Mouse (Mus musculus) limb, embryonic 12.5 days (tissue): ENCODE data around the gene Slc32a1. TPM values are rescaled to one million over a fixed set of nuclear protein-coding genes. Genes with fewer than 3 reads are reported as not detected.
A peak's percentile ranks its signal among the peaks of the same experiment; 100 is the strongest.

Experiments
- ATAC-seq: fragments of 200-750 bp; cut with Nextera tagmentation; 2 replicates; pipeline ENCODE4 v1.8.0; 2017; ENCODE audit warnings: low read depth, moderate TSS enrichment; ENCODE audit not compliant: insufficient number of reproducible peaks, insufficient read depth, low FRiP score, low TSS enrichment
- H3K27ac ChIP-seq: fragments of 300-500 bp; sonication (generic); 2 replicates; pipeline ENCODE4 v1.5.1; 2016; ENCODE audit warnings: mild to moderate bottlenecking, moderate library complexity
- H3K27me3 ChIP-seq: fragments of 300-500 bp; sonication (generic); 2 replicates; pipeline ENCODE4 v1.6.1; 2016; ENCODE audit warnings: mild to moderate bottlenecking, moderate library complexity
- H3K36me3 ChIP-seq: fragments of 300-500 bp; sonication (generic); 2 replicates; pipeline ENCODE4 v1.6.1; 2016; ENCODE audit warnings: mild to moderate bottlenecking, moderate library complexity
- H3K4me1 ChIP-seq: fragments of 300-500 bp; sonication (generic); replicated peaks from 2 replicates; pipeline ENCODE4 v1.6.1; 2016
- H3K4me2 ChIP-seq: fragments of 300-500 bp; sonication (generic); 2 replicates; pipeline ENCODE4 v1.6.1; 2016; ENCODE audit warnings: mild to moderate bottlenecking, moderate library complexity
- H3K4me3 ChIP-seq: fragments of 300-500 bp; sonication (generic); replicated peaks from 2 replicates; pipeline ENCODE4 v1.5.1; 2016; ENCODE audit warnings: mild to moderate bottlenecking
- H3K9ac ChIP-seq: fragments of 300-500 bp; sonication (generic); replicated peaks from 2 replicates; pipeline ENCODE4 v1.6.1; 2016; ENCODE audit warnings: mild to moderate bottlenecking, moderate library complexity
- H3K9me3 ChIP-seq: fragments of 300-500 bp; sonication (generic); 2 replicates; pipeline ENCODE4 v1.6.1; 2016; ENCODE audit warnings: mild to moderate bottlenecking, moderate library complexity
- WGBS: fragments of 180-500 bp; shearing (Covaris S2); methylation state at CpG from one replicate; pipeline ENCODE4 v1.1.7; 2016; 5-methylcytosine and 5-hydroxymethylcytosine counted together
- polyA plus RNA-seq: library from polyadenylated mRNA; unstranded; fragments of >200 nt; fragmentation: Nextera tagmentation; extraction: Ambion mirVana; gene quantifications from 2 replicates; pipeline ENCODE4 v1.2.1, GENCODE M21; 2016

The Slc32a1 gene
- polyA plus RNA-seq, 1 experiment from 2014 or later = not detected

GRCm38 (mm10) chr2:158595103-158595502 lies 15.5 kb upstream of the Slc32a1 start:
- H3K4me3 ChIP-seq = no peak overlapping the region
- 1% methylated on average over 12 of the region's 12 CpGs for WGBS

GRCm38 (mm10) chr2:158595577-158595976 lies 15.0 kb upstream of the Slc32a1 start:
- peaks cover 7% of the 10 kb centered on the region; the same call in 1 of the 2 replicates for H3K4me1 ChIP-seq
- no peaks in the 10 kb centered on the region for H3K9me3 ChIP-seq
- peaks cover 58% of the 10 kb centered on the region for H3K27me3 ChIP-seq
- no peak overlapping the region for H3K27ac ChIP-seq
- no peak for ATAC-seq
- H3K36me3 ChIP-seq = no peaks in the 10 kb centered on the region
- H3K4me2 ChIP-seq = no peak overlapping the region
- no peak overlapping the region for H3K4me3 ChIP-seq
- no peak overlapping the region for H3K9ac ChIP-seq
- WGBS = 32% methylated on average over 7 of the region's 7 CpGs

More at GRCm38 (mm10) chr2:158595103-158595502, 15.5 kb upstream of the Slc32a1 start:
- H3K9me3 ChIP-seq = no peaks in the 10 kb centered on the region
- no peak overlapping the region for H3K4me2 ChIP-seq
- peaks cover 53% of the 10 kb centered on the region for H3K27me3 ChIP-seq
- H3K27ac ChIP-seq = no peak overlapping the region
- H3K4me1 ChIP-seq = peaks cover 7% of the 10 kb centered on the region; the same call in 1 of the 2 replicates
- no peaks in the 10 kb centered on the region for H3K36me3 ChIP-seq
- no peak for ATAC-seq
- H3K9ac ChIP-seq = no peak overlapping the region

- H3K4me2 ChIP-seq = no peak overlapping the region
- WGBS = 61% methylated on average over 1 of the region's 1 CpGs
- H3K9me3 ChIP-seq = no peaks in the 10 kb centered on the region
- peaks cover 70% of the 10 kb centered on the region for H3K27me3 ChIP-seq
- ATAC-seq = no peak
- no peaks in the 10 kb centered on the region for H3K36me3 ChIP-seq
- H3K9ac ChIP-seq = no peak overlapping the region
- H3K4me3 ChIP-seq = no peak overlapping the region
- H3K27ac ChIP-seq = no peak overlapping the region
- peaks cover 7% of the 10 kb centered on the region; the same call in 1 of the 2 replicates for H3K4me1 ChIP-seq
Observed at GRCm38 (mm10) chr2:158596803-158597202, 13.8 kb upstream of the Slc32a1 start.

- Histone ChIP-seq H3K9me3 (no peaks in the 10 kb centered on the region), H3K9ac (no peak overlapping the region), H3K4me3 (no peak overlapping the region), H3K36me3 (no peaks in the 10 kb centered on the region), H3K4me2 (no peak overlapping the region), H3K27ac (no peak overlapping the region), H3K4me1 (peaks cover 7% of the 10 kb centered on the region; the same call in 1 of the 2 replicates), H3K27me3 (peaks cover 94% of the 10 kb centered on the region)
- 29% methylated on average over 3 of the region's 3 CpGs for WGBS
- no peak for ATAC-seq
Observed at GRCm38 (mm10) chr2:158600517-158600916, 10.1 kb upstream of the Slc32a1 start.

- ATAC-seq = no peak
- no peak overlapping the region for H3K4me3 ChIP-seq
- no peak overlapping the region for H3K27ac ChIP-seq
- WGBS = 70% methylated on average over 1 of the region's 1 CpGs
- peaks cover 94% of the 10 kb centered on the region for H3K27me3 ChIP-seq
- no peak overlapping the region for H3K9ac ChIP-seq
- H3K9me3 ChIP-seq = no peaks in the 10 kb centered on the region
- H3K36me3 ChIP-seq = no peaks in the 10 kb centered on the region
- no peak overlapping the region for H3K4me2 ChIP-seq
- peaks cover 5% of the 10 kb centered on the region; the same call in 1 of the 2 replicates for H3K4me1 ChIP-seq
Observed at GRCm38 (mm10) chr2:158601326-158601725, 9.2 kb upstream of the Slc32a1 start.

- Histone ChIP-seq H3K27ac (no peak overlapping the region), H3K36me3 (no peaks in the 10 kb centered on the region), H3K27me3 (peaks cover 97% of the 10 kb centered on the region), H3K4me1 (peaks cover 5% of the 10 kb centered on the region; the same call in 1 of the 2 replicates), H3K9ac (no peak overlapping the region), H3K4me3 (no peak overlapping the region), H3K4me2 (no peak overlapping the region), H3K9me3 (no peaks in the 10 kb centered on the region)
- no peak for ATAC-seq
- 7% methylated on average over 15 of the region's 15 CpGs for WGBS
Observed at GRCm38 (mm10) chr2:158602663-158603062, 7.9 kb upstream of the Slc32a1 start.

GRCm38 (mm10) chr2:158606511-158606964 lies 4.0 kb upstream of the Slc32a1 start:
- H3K27me3 ChIP-seq = peaks cover 99% of the 10 kb centered on the region
- no peak overlapping the region for H3K27ac ChIP-seq
- no peak overlapping the region for H3K9ac ChIP-seq
- no peaks in the 10 kb centered on the region for H3K9me3 ChIP-seq
- 7% methylated on average over 4 of the region's 4 CpGs for WGBS
- no peaks in the 10 kb centered on the region for H3K36me3 ChIP-seq
- peaks cover 16% of the 10 kb centered on the region for H3K4me1 ChIP-seq
- H3K4me3 ChIP-seq = no peak overlapping the region
- no peak for ATAC-seq
- no peak overlapping the region for H3K4me2 ChIP-seq

- Histone ChIP-seq H3K27ac (no peak overlapping the region), H3K4me3 (0 out of 2 replicates have a peak overlapping the region, but pooled peaks have one; percentile 16), H3K27me3 (peaks cover 100% of the 10 kb centered on the region), H3K9ac (no peak overlapping the region), H3K9me3 (no peaks in the 10 kb centered on the region), H3K4me2 (no peak overlapping the region), H3K36me3 (no peaks in the 10 kb centered on the region), H3K4me1 (peaks cover 19% of the 10 kb centered on the region)
- under 1% methylated on average over 27 of the region's 27 CpGs for WGBS
- ATAC-seq = no peak
Observed at GRCm38 (mm10) chr2:158609681-158610080, 886 bp upstream of the Slc32a1 start.

- Histone ChIP-seq H3K36me3 (no peaks in the 10 kb centered on the region), H3K27me3 (peaks cover 100% of the 10 kb centered on the region), H3K27ac (no peak overlapping the region), H3K4me3 (peak overlapping the region; percentile 27), H3K4me2 (peak overlapping the region; percentile 45), H3K9ac (no peak overlapping the region), H3K4me1 (peaks cover 32% of the 10 kb centered on the region), H3K9me3 (no peaks in the 10 kb centered on the region)
- ATAC-seq = no peak
- under 1% methylated on average over 30 of the region's 30 CpGs for WGBS
Observed at GRCm38 (mm10) chr2:158611326-158611719, 756 bp downstream of the Slc32a1 start.

GRCm38 (mm10) chr2:158611726-158612670 lies 1.4 kb downstream of the Slc32a1 start:
- Histone ChIP-seq H3K9ac (no peak overlapping the region), H3K4me1 (peaks cover 35% of the 10 kb centered on the region), H3K4me2 (no peak overlapping the region), H3K36me3 (no peaks in the 10 kb centered on the region), H3K27me3 (peaks cover 100% of the 10 kb centered on the region), H3K9me3 (no peaks in the 10 kb centered on the region), H3K4me3 (0 out of 2 replicates have a peak overlapping the region, but pooled peaks have one; percentile 27), H3K27ac (no peak overlapping the region)
- 4% methylated on average over 30 of the region's 30 CpGs for WGBS
- no peak for ATAC-seq

GRCm38 (mm10) chr2:158612671-158613250 lies 2.2 kb downstream of the Slc32a1 start:
- no peaks in the 10 kb centered on the region for H3K36me3 ChIP-seq
- H3K9ac ChIP-seq = no peak overlapping the region
- ATAC-seq = no peak
- 4% methylated on average over 10 of the region's 10 CpGs for WGBS
- H3K9me3 ChIP-seq = no peaks in the 10 kb centered on the region
- H3K27ac ChIP-seq = no peak overlapping the region
- peaks cover 100% of the 10 kb centered on the region for H3K27me3 ChIP-seq
- peaks cover 35% of the 10 kb centered on the region for H3K4me1 ChIP-seq
- H3K4me3 ChIP-seq = no peak overlapping the region
- no peak overlapping the region for H3K4me2 ChIP-seq
